Mouse (Mus musculus): ENCODE measurements around the gene Hist1h4i. TPM values are rescaled to one million over a fixed set of nuclear protein-coding genes. Genes with fewer than 3 reads are reported as not detected.

The Hist1h4i gene
- total and polyA plus RNA-seq, 2 experiments: 5.2 to 9.2 TPM

DNA sequence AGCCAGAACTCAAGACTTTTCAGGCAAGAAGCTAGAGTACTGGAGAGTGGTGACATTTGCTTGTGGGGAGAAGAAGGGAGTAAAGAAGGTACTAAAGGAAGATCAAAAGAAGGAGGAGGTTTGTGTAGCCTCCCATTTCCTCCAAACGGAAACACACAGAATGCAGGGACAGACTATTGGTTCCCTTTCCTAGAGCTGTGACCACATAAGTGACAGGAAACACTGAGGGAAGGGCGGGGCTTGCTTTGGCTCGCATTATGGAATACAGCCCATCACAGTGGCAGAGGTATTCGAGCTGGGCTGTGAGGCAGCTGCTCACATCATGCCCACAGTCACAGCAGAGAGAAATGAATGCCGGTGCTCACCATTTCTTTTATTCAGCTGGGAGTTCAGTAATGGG lies 39.3 kb downstream of the Hist1h4i start:
- TF ChIP-seq POLR2A (IDR thresholded peaks at IDR 0.05; ENCODE audit: extremely low read depth, insufficient read depth, low read length) (no peak), CTCF (IDR thresholded peaks at IDR 0.05; ENCODE audit: low read depth, low read length) (no peak)
- WGBS: 46% methylated on average over 5 of the region's 5 CpGs
- no peaks in the 10 kb centered on the region for H3K79me2 ChIP-seq (ENCODE audit: control insufficient read depth, insufficient read depth, low read length)

DNA sequence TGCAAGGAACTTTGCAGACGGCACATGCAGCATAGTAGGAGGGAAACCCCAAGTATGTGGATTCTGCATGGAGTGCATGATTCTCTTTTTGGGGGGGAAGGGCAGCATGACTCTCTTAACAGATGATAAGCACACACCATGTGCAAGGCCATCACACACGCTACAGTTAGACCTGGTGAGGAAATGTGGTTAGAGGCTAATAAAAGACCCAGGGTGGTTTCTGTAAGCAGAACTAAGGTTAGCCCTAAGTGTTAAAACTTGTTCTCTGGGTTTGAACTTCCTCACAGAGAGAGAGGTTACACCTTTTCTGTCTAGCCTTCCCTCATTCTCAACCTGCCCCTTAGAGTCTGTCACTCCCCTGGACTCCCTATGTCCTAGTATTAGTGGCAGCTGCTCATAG lies 39.8 kb downstream of the Hist1h4i start:
- DNase-seq (ENCODE audit: extremely low read depth, low read depth, low spot score): no peak
- peaks cover 24% of the 10 kb centered on the region for H3K27me3 ChIP-seq (ENCODE audit: control insufficient read depth, insufficient read depth, low read length)
- H3K27ac ChIP-seq (replicated peaks; ENCODE audit: insufficient read depth, low read depth, low read length): no peak overlapping the region
- H3K36me3 ChIP-seq (ENCODE audit: control insufficient read depth, insufficient read depth, low read length): no peaks in the 10 kb centered on the region
- H3K4me3 ChIP-seq (ENCODE audit: insufficient read depth, low read depth, low read length): no peak overlapping the region
- no peaks in the 10 kb centered on the region for H3K79me2 ChIP-seq (ENCODE audit: control insufficient read depth, insufficient read depth, low read length)
- H3K4me1 ChIP-seq (ENCODE audit: control insufficient read depth, insufficient read depth, low read length): peaks cover 3% of the 10 kb centered on the region; the same call in 1 of the 2 replicates
- H3K9ac ChIP-seq (ENCODE audit: low read depth, low read length): no peak overlapping the region
- WGBS: 73% methylated on average over 2 of the region's 2 CpGs
- TF ChIP-seq POLR2A (IDR thresholded peaks at IDR 0.05; ENCODE audit: extremely low read depth, insufficient read depth, low read length) (no peak), CTCF (IDR thresholded peaks at IDR 0.05; ENCODE audit: low read depth, low read length) (no peak)

More for the DNA sequence above, 39.3 kb downstream of the Hist1h4i start:
- no peak overlapping the region for H3K27ac ChIP-seq (replicated peaks; ENCODE audit: insufficient read depth, low read depth, low read length)
- no peak for DNase-seq (ENCODE audit: extremely low read depth, low read depth, low spot score)
- H3K4me1 ChIP-seq (ENCODE audit: control insufficient read depth, insufficient read depth, low read length): peaks cover 5% of the 10 kb centered on the region
- peaks cover 24% of the 10 kb centered on the region for H3K27me3 ChIP-seq (ENCODE audit: control insufficient read depth, insufficient read depth, low read length)
- H3K36me3 ChIP-seq (ENCODE audit: control insufficient read depth, insufficient read depth, low read length): no peaks in the 10 kb centered on the region
- no peak overlapping the region for H3K4me3 ChIP-seq (ENCODE audit: insufficient read depth, low read depth, low read length)
- no peak overlapping the region for H3K9ac ChIP-seq (ENCODE audit: low read depth, low read length)

- H3K36me3 ChIP-seq (ENCODE audit: control insufficient read depth, insufficient read depth, low read length): no peaks in the 10 kb centered on the region
- peaks cover 20% of the 10 kb centered on the region; the same call in 1 of the 2 replicates for H3K27me3 ChIP-seq (ENCODE audit: control insufficient read depth, insufficient read depth, low read length)
- 54% methylated on average over 4 of the region's 4 CpGs for WGBS
- no peak overlapping the region for H3K27ac ChIP-seq (replicated peaks; ENCODE audit: insufficient read depth, low read depth, low read length)
- H3K9ac ChIP-seq (ENCODE audit: low read depth, low read length): no peak overlapping the region
- no peaks in the 10 kb centered on the region for H3K79me2 ChIP-seq (ENCODE audit: control insufficient read depth, insufficient read depth, low read length)
- no peak overlapping the region for H3K4me3 ChIP-seq (ENCODE audit: insufficient read depth, low read depth, low read length)
- no peak for TF ChIP-seq POLR2A (IDR thresholded peaks at IDR 0.05; ENCODE audit: extremely low read depth, insufficient read depth, low read length)
- TF ChIP-seq CTCF (IDR thresholded peaks at IDR 0.05; ENCODE audit: low read depth, low read length): no peak
- no peaks in the 10 kb centered on the region for H3K4me1 ChIP-seq (ENCODE audit: control insufficient read depth, insufficient read depth, low read length)
- DNase-seq (ENCODE audit: extremely low read depth, low read depth, low spot score): no peak
Observed at GRCm38 (mm10) chr13:21999147-21999546, 42.0 kb downstream of the Hist1h4i start.

DNA sequence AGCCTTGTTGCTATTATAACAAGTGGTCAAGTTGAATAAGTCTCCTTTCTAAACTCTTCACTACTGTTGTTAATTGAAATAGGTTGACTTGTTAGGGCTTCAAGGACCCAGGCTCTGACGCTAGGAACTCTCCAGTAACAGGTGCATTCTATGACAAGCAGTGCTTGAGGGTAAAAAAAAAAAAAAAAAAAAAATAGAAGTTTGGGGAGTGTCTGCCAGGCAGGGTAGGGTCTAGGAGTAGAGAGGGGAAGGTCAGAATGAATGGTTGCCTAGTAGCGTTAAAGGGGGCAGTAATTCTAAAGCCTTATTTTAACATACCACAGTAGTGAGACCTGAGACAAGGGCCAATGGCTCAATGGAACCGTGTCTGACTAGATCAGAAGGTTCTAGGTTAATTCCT lies 42.8 kb downstream of the Hist1h4i start:
- TF ChIP-seq POLR2A (IDR thresholded peaks at IDR 0.05; ENCODE audit: extremely low read depth, insufficient read depth, low read length) (no peak), CTCF (IDR thresholded peaks at IDR 0.05; ENCODE audit: low read depth, low read length) (no peak)
- no peak for DNase-seq (ENCODE audit: extremely low read depth, low read depth, low spot score)
- Histone ChIP-seq H3K79me2 (ENCODE audit: control insufficient read depth, insufficient read depth, low read length) (no peaks in the 10 kb centered on the region), H3K9ac (ENCODE audit: low read depth, low read length) (no peak overlapping the region), H3K27ac (replicated peaks; ENCODE audit: insufficient read depth, low read depth, low read length) (no peak overlapping the region), H3K4me3 (ENCODE audit: insufficient read depth, low read depth, low read length) (no peak overlapping the region), H3K36me3 (ENCODE audit: control insufficient read depth, insufficient read depth, low read length) (no peaks in the 10 kb centered on the region), H3K4me1 (ENCODE audit: control insufficient read depth, insufficient read depth, low read length) (no peaks in the 10 kb centered on the region), H3K27me3 (ENCODE audit: control insufficient read depth, insufficient read depth, low read length) (peaks cover 20% of the 10 kb centered on the region; the same call in 1 of the 2 replicates)
- 57% methylated on average over 3 of the region's 3 CpGs for WGBS

DNA sequence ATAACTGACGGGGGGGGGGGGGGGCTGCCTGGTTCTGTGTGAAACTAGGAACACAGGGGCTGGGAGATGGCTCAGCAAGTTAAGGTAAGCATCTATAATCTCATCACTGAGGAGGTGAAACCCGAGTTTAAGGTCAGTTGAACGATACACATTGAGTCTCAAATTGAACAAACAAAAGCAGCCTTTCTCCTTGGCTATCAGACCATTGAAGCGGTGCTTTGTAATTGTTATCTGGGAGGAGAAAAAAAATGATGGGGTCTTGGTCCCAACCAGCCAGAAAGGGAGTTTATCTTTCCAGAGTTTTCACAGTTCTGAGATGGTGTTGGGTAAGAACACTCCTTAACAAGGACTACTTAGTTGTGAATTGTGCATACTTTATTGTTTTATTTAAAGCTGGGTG lies 43.3 kb downstream of the Hist1h4i start:
- TF ChIP-seq CTCF (IDR thresholded peaks at IDR 0.05; ENCODE audit: low read depth, low read length) (no peak), POLR2A (IDR thresholded peaks at IDR 0.05; ENCODE audit: extremely low read depth, insufficient read depth, low read length) (no peak)
- H3K27me3 ChIP-seq (ENCODE audit: control insufficient read depth, insufficient read depth, low read length): peaks cover 17% of the 10 kb centered on the region; the same call in 1 of the 2 replicates

GRCm38 (mm10) chr13:21997201-21997820 lies 43.9 kb downstream of the Hist1h4i start:
- Histone ChIP-seq H3K4me1 (ENCODE audit: control insufficient read depth, insufficient read depth, low read length) (no peaks in the 10 kb centered on the region), H3K36me3 (ENCODE audit: control insufficient read depth, insufficient read depth, low read length) (no peaks in the 10 kb centered on the region), H3K27me3 (ENCODE audit: control insufficient read depth, insufficient read depth, low read length) (peaks cover 17% of the 10 kb centered on the region; the same call in 1 of the 2 replicates), H3K4me3 (ENCODE audit: insufficient read depth, low read depth, low read length) (no peak overlapping the region), H3K79me2 (ENCODE audit: control insufficient read depth, insufficient read depth, low read length) (no peaks in the 10 kb centered on the region), H3K27ac (replicated peaks; ENCODE audit: insufficient read depth, low read depth, low read length) (no peak overlapping the region), H3K9ac (ENCODE audit: low read depth, low read length) (no peak overlapping the region)
- DNase-seq (ENCODE audit: extremely low read depth, low read depth, low spot score): no peak
- 8% methylated on average over 21 of the region's 21 CpGs for WGBS
- no peak for TF ChIP-seq POLR2A (IDR thresholded peaks at IDR 0.05; ENCODE audit: extremely low read depth, insufficient read depth, low read length)
- TF ChIP-seq CTCF (IDR thresholded peaks at IDR 0.05; ENCODE audit: low read depth, low read length): no peak

More for the DNA sequence above, 43.3 kb downstream of the Hist1h4i start:
- H3K4me3 ChIP-seq (ENCODE audit: insufficient read depth, low read depth, low read length): no peak overlapping the region
- no peaks in the 10 kb centered on the region for H3K79me2 ChIP-seq (ENCODE audit: control insufficient read depth, insufficient read depth, low read length)
- H3K4me1 ChIP-seq (ENCODE audit: control insufficient read depth, insufficient read depth, low read length): no peaks in the 10 kb centered on the region
- DNase-seq (ENCODE audit: extremely low read depth, low read depth, low spot score): no peak
- H3K27ac ChIP-seq (replicated peaks; ENCODE audit: insufficient read depth, low read depth, low read length): no peak overlapping the region
- no peak overlapping the region for H3K9ac ChIP-seq (ENCODE audit: low read depth, low read length)
- WGBS: 12% methylated on average over 4 of the region's 4 CpGs
- H3K36me3 ChIP-seq (ENCODE audit: control insufficient read depth, insufficient read depth, low read length): no peaks in the 10 kb centered on the region

Data from liver, adult 2 months (tissue).